Mouse (Mus musculus) liver, adult 10 weeks (tissue): ENCODE data around the gene Aamdc. TPM values are rescaled to one million over a fixed set of nuclear protein-coding genes. Genes with fewer than 3 reads are reported as not detected.

Experiments
- polyA plus RNA-seq: library from polyadenylated mRNA; stranded (reverse); fragments of 350-450 nt; fragmentation: Illumina TruSeq; extraction: RNeasy Lipid Tissue Mini Kit (QIAGEN cat#74804); gene quantifications from one replicate; pipeline ENCODE4 v1.2.3, GENCODE M21; 2014; ENCODE audit warnings: low read depth, low replicate concordance

Gene Aamdc
- 16.2 TPM for polyA plus RNA-seq

GRCm38 (mm10) chr7:97579067-97579975 is at the start of gene Aamdc, which contains the start of gene Rsf1:
Aamdc (minus strand) TSS chr7:97579497.
Rsf1 (plus strand) TSS chr7:97579889.

Other genes starting within 250 kb of the Aamdc start
- 0.11 TPM for gene Usp35, start 247.5 kb downstream of the Aamdc start, polyA plus RNA-seq
- 4.2 TPM for gene Kctd21, start 247.2 kb downstream of the Aamdc start, polyA plus RNA-seq
- gene Alg8, start 207.9 kb downstream of the Aamdc start, polyA plus RNA-seq: 10.1 TPM
- 164 TPM for gene Ndufc2, start 179.5 kb downstream of the Aamdc start, polyA plus RNA-seq
- 105 TPM for gene Thrsp, start 161.8 kb downstream of the Aamdc start, polyA plus RNA-seq
- 0.24 TPM for gene Kctd14, start 128.2 kb downstream of the Aamdc start, polyA plus RNA-seq
- 22.5 TPM for gene Ints4, start 98.5 kb downstream of the Aamdc start, polyA plus RNA-seq
- 6.8 TPM for gene Rsf1, start 392 bp upstream of the Aamdc start, polyA plus RNA-seq
- gene Clns1a, start 117.1 kb upstream of the Aamdc start, polyA plus RNA-seq: 36.0 TPM
- 30.5 TPM for gene Aqp11, start 158.8 kb upstream of the Aamdc start, polyA plus RNA-seq
- gene Pak1, start 209.0 kb upstream of the Aamdc start, polyA plus RNA-seq: 3.9 TPM